Mouse (Mus musculus): ENCODE data around the gene Them5. TPM values are rescaled to one million over a fixed set of nuclear protein-coding genes. Genes with fewer than 3 reads are reported as not detected.

Them5 gene
- polyA plus RNA-seq, 1 experiment from 2014 or later, result 0.17 TPM

- H3K27me3 ChIP-seq (ENCODE audit: control insufficient read depth, insufficient read depth, low read length), result no peaks in the 10 kb centered on the region
- H3K4me1 ChIP-seq (ENCODE audit: control insufficient read depth, insufficient read depth, low read length), result no peaks in the 10 kb centered on the region
- no peaks in the 10 kb centered on the region for H3K9me3 ChIP-seq (replicated peaks; ENCODE audit: control insufficient read depth, low read length)
- H3K36me3 ChIP-seq (ENCODE audit: control insufficient read depth, insufficient read depth, low read length), result no peaks in the 10 kb centered on the region
- H3K4me3 ChIP-seq (ENCODE audit: low read depth, low read length), result no peak overlapping the region
- no peak overlapping the region for H3K4me2 ChIP-seq
- no peak overlapping the region for H3K9ac ChIP-seq (ENCODE audit: low read depth, low read length)
- H3K27ac ChIP-seq (ENCODE audit: low read depth, low read length), result no peak overlapping the region
- no peak for ATAC-seq (replicated peaks; ENCODE audit: insufficient number of reproducible peaks, low FRiP score, low TSS enrichment)
- WGBS (ENCODE audit: insufficient replicate concordance), result 78% methylated on average over 3 of the region's 3 CpGs
These were observed 3.4 kb upstream of the Them5 start for GRCm38 (mm10) chr3:94338522-94338921.

- H3K36me3 ChIP-seq (ENCODE audit: control insufficient read depth, insufficient read depth, low read length), result no peaks in the 10 kb centered on the region
- H3K9ac ChIP-seq (ENCODE audit: low read depth, low read length), result no peak overlapping the region
- H3K27ac ChIP-seq (ENCODE audit: low read depth, low read length), result no peak overlapping the region
- no peak for ATAC-seq (replicated peaks; ENCODE audit: insufficient number of reproducible peaks, low FRiP score, low TSS enrichment)
- H3K4me3 ChIP-seq (ENCODE audit: low read depth, low read length), result no peak overlapping the region
- no peaks in the 10 kb centered on the region for H3K9me3 ChIP-seq (replicated peaks; ENCODE audit: control insufficient read depth, low read length)
- H3K4me2 ChIP-seq, result no peak overlapping the region
- 40% methylated on average over 1 of the region's 1 CpGs for WGBS (ENCODE audit: insufficient replicate concordance)
- H3K4me1 ChIP-seq (ENCODE audit: control insufficient read depth, insufficient read depth, low read length), result no peaks in the 10 kb centered on the region
- H3K27me3 ChIP-seq (ENCODE audit: control insufficient read depth, insufficient read depth, low read length), result no peaks in the 10 kb centered on the region
These were observed 653 bp downstream of the Them5 start for GRCm38 (mm10) chr3:94342552-94342951.

- Histone ChIP-seq H3K27me3 (ENCODE audit: control insufficient read depth, insufficient read depth, low read length) (no peaks in the 10 kb centered on the region), H3K4me1 (ENCODE audit: control insufficient read depth, insufficient read depth, low read length) (no peaks in the 10 kb centered on the region), H3K4me2 (no peak overlapping the region), H3K4me3 (ENCODE audit: low read depth, low read length) (no peak overlapping the region), H3K27ac (ENCODE audit: low read depth, low read length) (no peak overlapping the region), H3K9me3 (replicated peaks; ENCODE audit: control insufficient read depth, low read length) (no peaks in the 10 kb centered on the region), H3K9ac (ENCODE audit: low read depth, low read length) (no peak overlapping the region), H3K36me3 (ENCODE audit: control insufficient read depth, insufficient read depth, low read length) (no peaks in the 10 kb centered on the region)
- ATAC-seq (replicated peaks; ENCODE audit: insufficient number of reproducible peaks, low FRiP score, low TSS enrichment), result no peak
- WGBS (ENCODE audit: insufficient replicate concordance), result 73% methylated on average over 2 of the region's 2 CpGs
These were observed 2.3 kb downstream of the Them5 start for GRCm38 (mm10) chr3:94344182-94344581.

- H3K9ac ChIP-seq (ENCODE audit: low read depth, low read length), result no peak overlapping the region
- no peak overlapping the region for H3K4me3 ChIP-seq (ENCODE audit: low read depth, low read length)
- H3K9me3 ChIP-seq (replicated peaks; ENCODE audit: control insufficient read depth, low read length), result no peaks in the 10 kb centered on the region
- no peaks in the 10 kb centered on the region for H3K27me3 ChIP-seq (ENCODE audit: control insufficient read depth, insufficient read depth, low read length)
- ATAC-seq (replicated peaks; ENCODE audit: insufficient number of reproducible peaks, low FRiP score, low TSS enrichment), result no peak
- no peak overlapping the region for H3K27ac ChIP-seq (ENCODE audit: low read depth, low read length)
- WGBS (ENCODE audit: insufficient replicate concordance), result 64% methylated on average over 3 of the region's 3 CpGs
- H3K4me2 ChIP-seq, result no peak overlapping the region
- no peaks in the 10 kb centered on the region for H3K36me3 ChIP-seq (ENCODE audit: control insufficient read depth, insufficient read depth, low read length)
- no peaks in the 10 kb centered on the region for H3K4me1 ChIP-seq (ENCODE audit: control insufficient read depth, insufficient read depth, low read length)
These were observed 3.0 kb downstream of the Them5 start for GRCm38 (mm10) chr3:94344897-94345296.

- Histone ChIP-seq H3K4me1 (ENCODE audit: control insufficient read depth, insufficient read depth, low read length) (no peaks in the 10 kb centered on the region), H3K9ac (ENCODE audit: low read depth, low read length) (no peak overlapping the region), H3K36me3 (ENCODE audit: control insufficient read depth, insufficient read depth, low read length) (no peaks in the 10 kb centered on the region), H3K27me3 (ENCODE audit: control insufficient read depth, insufficient read depth, low read length) (no peaks in the 10 kb centered on the region), H3K27ac (ENCODE audit: low read depth, low read length) (no peak overlapping the region), H3K4me3 (ENCODE audit: low read depth, low read length) (no peak overlapping the region), H3K9me3 (replicated peaks; ENCODE audit: control insufficient read depth, low read length) (no peaks in the 10 kb centered on the region), H3K4me2 (no peak overlapping the region)
- WGBS (ENCODE audit: insufficient replicate concordance), result 69% methylated on average over 2 of the region's 2 CpGs
- ATAC-seq (replicated peaks; ENCODE audit: insufficient number of reproducible peaks, low FRiP score, low TSS enrichment), result no peak
These were observed 6.2 kb downstream of the Them5 start for GRCm38 (mm10) chr3:94348146-94348545.

GRCm38 (mm10) chr3:94360812-94361211, 18.9 kb downstream of the Them5 start:
- 0% methylated on average over 1 of the region's 1 CpGs for WGBS (ENCODE audit: insufficient replicate concordance)
- ATAC-seq (replicated peaks; ENCODE audit: insufficient number of reproducible peaks, low FRiP score, low TSS enrichment), result no peak
- Histone ChIP-seq H3K4me1 (ENCODE audit: control insufficient read depth, insufficient read depth, low read length) (no peaks in the 10 kb centered on the region), H3K36me3 (ENCODE audit: control insufficient read depth, insufficient read depth, low read length) (no peaks in the 10 kb centered on the region), H3K4me2 (no peak overlapping the region), H3K9ac (ENCODE audit: low read depth, low read length) (no peak overlapping the region), H3K4me3 (ENCODE audit: low read depth, low read length) (no peak overlapping the region), H3K27me3 (ENCODE audit: control insufficient read depth, insufficient read depth, low read length) (peaks cover 38% of the 10 kb centered on the region), H3K9me3 (replicated peaks; ENCODE audit: control insufficient read depth, low read length) (no peaks in the 10 kb centered on the region), H3K27ac (ENCODE audit: low read depth, low read length) (no peak overlapping the region)

- peak within 1 kb of the TSS; percentile 70; the same call in 1 of the 2 replicates for H3K9ac ChIP-seq (ENCODE audit: low read depth, low read length)
- no peaks in the 10 kb centered on the region for H3K36me3 ChIP-seq (ENCODE audit: control insufficient read depth, insufficient read depth, low read length)
- H3K4me1 ChIP-seq (ENCODE audit: control insufficient read depth, insufficient read depth, low read length), result no peaks in the 10 kb centered on the region
- no peak for ATAC-seq (replicated peaks; ENCODE audit: insufficient number of reproducible peaks, low FRiP score, low TSS enrichment)
- 36% methylated on average over 7 of the region's 7 CpGs for WGBS (ENCODE audit: insufficient replicate concordance)
- no peak within 1 kb of the TSS for H3K27ac ChIP-seq (ENCODE audit: low read depth, low read length)
- H3K4me3 ChIP-seq (ENCODE audit: low read depth, low read length), result peak within 1 kb of the TSS; percentile 55
- H3K9me3 ChIP-seq (replicated peaks; ENCODE audit: control insufficient read depth, low read length), result no peaks in the 10 kb centered on the region
- peak within 1 kb of the TSS; percentile 95 for H3K4me2 ChIP-seq
- peaks cover 43% of the 10 kb centered on the region for H3K27me3 ChIP-seq (ENCODE audit: control insufficient read depth, insufficient read depth, low read length)
These were observed 20.2 kb downstream of the Them5 start, which contains the start of gene C2cd4d for GRCm38 (mm10) chr3:94362138-94362537. Gene C2cd4d (plus strand): TSS chr3:94362438.

- WGBS (ENCODE audit: insufficient replicate concordance), result 4% methylated on average over 97 of the region's 97 CpGs
- Histone ChIP-seq H3K9me3 (replicated peaks; ENCODE audit: control insufficient read depth, low read length) (no peaks in the 10 kb centered on the region), H3K36me3 (ENCODE audit: control insufficient read depth, insufficient read depth, low read length) (no peaks in the 10 kb centered on the region), H3K4me3 (ENCODE audit: low read depth, low read length) (peak overlapping the region; percentile 55), H3K9ac (ENCODE audit: low read depth, low read length) (peak overlapping the region; percentile 70), H3K27me3 (ENCODE audit: control insufficient read depth, insufficient read depth, low read length) (peaks cover 43% of the 10 kb centered on the region), H3K4me1 (ENCODE audit: control insufficient read depth, insufficient read depth, low read length) (no peaks in the 10 kb centered on the region), H3K4me2 (peak overlapping the region; percentile 95), H3K27ac (ENCODE audit: low read depth, low read length) (no peak overlapping the region)
- ATAC-seq (replicated peaks; ENCODE audit: insufficient number of reproducible peaks, low FRiP score, low TSS enrichment), result peak; percentile 53
These were observed 21.6 kb downstream of the Them5 start for GRCm38 (mm10) chr3:94363291-94364153.

GRCm38 (mm10) chr3:94364154-94364526, 22.2 kb downstream of the Them5 start:
- H3K36me3 ChIP-seq (ENCODE audit: control insufficient read depth, insufficient read depth, low read length), result no peaks in the 10 kb centered on the region
- WGBS (ENCODE audit: insufficient replicate concordance), result 5% methylated on average over 23 of the region's 23 CpGs
- peaks cover 43% of the 10 kb centered on the region for H3K27me3 ChIP-seq (ENCODE audit: control insufficient read depth, insufficient read depth, low read length)
- ATAC-seq (replicated peaks; ENCODE audit: insufficient number of reproducible peaks, low FRiP score, low TSS enrichment), result peak; percentile 6; the same call in 1 of the 2 replicates
- no peaks in the 10 kb centered on the region for H3K9me3 ChIP-seq (replicated peaks; ENCODE audit: control insufficient read depth, low read length)
- H3K27ac ChIP-seq (ENCODE audit: low read depth, low read length), result no peak overlapping the region
- peak overlapping the region; percentile 70 for H3K9ac ChIP-seq (ENCODE audit: low read depth, low read length)
- H3K4me3 ChIP-seq (ENCODE audit: low read depth, low read length), result peak overlapping the region; percentile 55
- H3K4me2 ChIP-seq, result peak overlapping the region; percentile 95
- no peaks in the 10 kb centered on the region for H3K4me1 ChIP-seq (ENCODE audit: control insufficient read depth, insufficient read depth, low read length)

All from heart, embryonic 11.5 days (tissue).